Mouse (Mus musculus): ENCODE measurements around the gene 1700024P04Rik.

The 1700024P04Rik gene

GRCm38 (mm10) chr13:98966583-98966982, 17.8 kb downstream of the 1700024P04Rik start:
- no peak for DNase-seq (ENCODE audit: low read depth, low spot score)

GRCm38 (mm10) chr13:98963612-98964011, 20.8 kb downstream of the 1700024P04Rik start:
- no peak for DNase-seq (ENCODE audit: low read depth, low spot score)

- no peak for DNase-seq (ENCODE audit: low read depth, low spot score)
These were observed 26.2 kb downstream of the 1700024P04Rik start for GRCm38 (mm10) chr13:98958177-98958576.

- DNase-seq (ENCODE audit: low read depth, low spot score) = no peak
These were observed 28.2 kb downstream of the 1700024P04Rik start for GRCm38 (mm10) chr13:98956209-98956608.

GRCm38 (mm10) chr13:98955676-98956075, 28.7 kb downstream of the 1700024P04Rik start:
- no peak for DNase-seq (ENCODE audit: low read depth, low spot score)

GRCm38 (mm10) chr13:98955226-98955625, 29.1 kb downstream of the 1700024P04Rik start:
- DNase-seq (ENCODE audit: low read depth, low spot score) = peak; percentile 69

- peak; percentile 22 for DNase-seq (ENCODE audit: low read depth, low spot score)
These were observed 30.5 kb downstream of the 1700024P04Rik start for GRCm38 (mm10) chr13:98953830-98954229.

- DNase-seq (ENCODE audit: low read depth, low spot score) = no peak
These were observed 32.4 kb downstream of the 1700024P04Rik start for GRCm38 (mm10) chr13:98951951-98952350.

GRCm38 (mm10) chr13:98948146-98948545, 36.2 kb downstream of the 1700024P04Rik start:
- no peak for DNase-seq (ENCODE audit: low read depth, low spot score)

- DNase-seq (ENCODE audit: low read depth, low spot score) = peak; percentile 10
These were observed 37.9 kb downstream of the 1700024P04Rik start for GRCm38 (mm10) chr13:98946434-98946833.

GRCm38 (mm10) chr13:98945908-98946307, 38.5 kb downstream of the 1700024P04Rik start:
- DNase-seq (ENCODE audit: low read depth, low spot score) = no peak

- no peak for DNase-seq (ENCODE audit: low read depth, low spot score)
These were observed 39.0 kb downstream of the 1700024P04Rik start for GRCm38 (mm10) chr13:98945381-98945780.

GRCm38 (mm10) chr13:98944620-98945081, 39.7 kb downstream of the 1700024P04Rik start:
- DNase-seq (ENCODE audit: low read depth, low spot score) = no peak

GRCm38 (mm10) chr13:98942360-98942759, 42.0 kb downstream of the 1700024P04Rik start:
- DNase-seq (ENCODE audit: low read depth, low spot score) = no peak

GRCm38 (mm10) chr13:98941829-98942343, 42.5 kb downstream of the 1700024P04Rik start:
- DNase-seq (ENCODE audit: low read depth, low spot score) = no peak

GRCm38 (mm10) chr13:98937108-98937507, 47.3 kb downstream of the 1700024P04Rik start:
- DNase-seq (ENCODE audit: low read depth, low spot score) = no peak
